Mouse (Mus musculus) limb, embryonic 14.5 days (tissue): ENCODE measurements at regions not wholly inside any gene's neighbourhood (a gene's known extent, or its start where the extent isn't known, plus 50 kb on each side); places are given as distances from the start of the nearest gene placed in this dataset.

Experiments
- ATAC-seq: fragments of 200-750 bp; cut with Nextera tagmentation; 2 replicates; pipeline ENCODE4 v1.8.0; 2017; ENCODE audit warnings: low read depth, moderate number of reproducible peaks, moderate TSS enrichment; ENCODE audit not compliant: low FRiP score
- DNase-seq: peaks from one replicate; pipeline ENCODE4 v3.0.0-alpha.2; 2015; ENCODE audit warnings: low spot score
- H3K27ac ChIP-seq: fragments of 300-500 bp; sonication (generic); replicated peaks from 2 replicates; pipeline ENCODE4 v1.5.1; 2014; ENCODE audit warnings: low read depth, mild to moderate bottlenecking, low read length, moderate library complexity, mixed read lengths
- H3K27me3 ChIP-seq: fragments of 300-500 bp; sonication (generic); 2 replicates; pipeline ENCODE4 v1.6.1; 2014; ENCODE audit warnings: low read length, mixed read lengths; ENCODE audit not compliant: control insufficient read depth, insufficient read depth
- H3K36me3 ChIP-seq: fragments of 300-500 bp; sonication (generic); 2 replicates; pipeline ENCODE4 v1.6.1; 2014; ENCODE audit warnings: mild to moderate bottlenecking, low read length, moderate library complexity, mixed read lengths; ENCODE audit not compliant: control insufficient read depth, insufficient read depth
- H3K4me1 ChIP-seq: fragments of 300-500 bp; sonication (generic); 2 replicates; pipeline ENCODE4 v1.6.1; 2014; ENCODE audit warnings: antibody characterized with exemption, low read length, mixed read lengths; ENCODE audit not compliant: control insufficient read depth, insufficient read depth
- H3K4me2 ChIP-seq: fragments of 300-500 bp; sonication (generic); replicated peaks from 2 replicates; pipeline ENCODE4 v1.6.1; 2014; ENCODE audit warnings: low read depth, mild to moderate bottlenecking, low read length, moderate library complexity; ENCODE audit not compliant: severe bottlenecking
- H3K4me3 ChIP-seq: fragments of 300-500 bp; sonication (generic); replicated peaks from 2 replicates; pipeline ENCODE4 v1.5.1; 2014; ENCODE audit warnings: low read length
- H3K9ac ChIP-seq: fragments of 300-500 bp; sonication (generic); 2 replicates; pipeline ENCODE4 v1.6.1; 2014; ENCODE audit warnings: mild to moderate bottlenecking, low read depth, low read length, moderate library complexity; ENCODE audit not compliant: severe bottlenecking
- H3K9me3 ChIP-seq: fragments of 300-500 bp; sonication (generic); 2 replicates; pipeline ENCODE4 v1.6.1; 2016; ENCODE audit warnings: low read length; ENCODE audit not compliant: control insufficient read depth
- POLR2A ChIP-seq: fragments of 200-500 bp; IDR thresholded peaks from 2 replicates; pipeline ENCODE4 v1.8.0; 2012; ENCODE audit warnings: inconsistent platforms, mild to moderate bottlenecking, moderate library complexity, borderline replicate concordance; ENCODE audit not compliant: insufficient read depth, insufficient read length; ENCODE audit errors: extremely low read depth
- WGBS: fragments of 180-500 bp; shearing (Covaris S2); extraction: QIAGEN DNeasy Blood & Tissue Kit; methylation state at CpG from one replicate; pipeline ENCODE4 v1.1.7; 2014; 5-methylcytosine and 5-hydroxymethylcytosine counted together

GRCm38 (mm10) chr2:75463091-75463490, 196.0 kb upstream of the Hnrnpa3 start:
- DNase-seq = no peak
- H3K27ac ChIP-seq = no peak overlapping the region
- no peak overlapping the region for H3K4me3 ChIP-seq
- no peaks in the 10 kb centered on the region for H3K9me3 ChIP-seq
- H3K27me3 ChIP-seq = no peaks in the 10 kb centered on the region
- no peaks in the 10 kb centered on the region for H3K36me3 ChIP-seq
- H3K9ac ChIP-seq = no peak overlapping the region
- ATAC-seq = no peak
- peaks cover 30% of the 10 kb centered on the region for H3K4me1 ChIP-seq
- WGBS = 38% methylated on average over 9 of the region's 9 CpGs
- TF ChIP-seq POLR2A = no peak
- no peak overlapping the region for H3K4me2 ChIP-seq

- Histone ChIP-seq H3K27me3 (no peaks in the 10 kb centered on the region), H3K9me3 (no peaks in the 10 kb centered on the region), H3K4me2 (no peak overlapping the region), H3K27ac (no peak overlapping the region), H3K4me1 (peaks cover 30% of the 10 kb centered on the region), H3K4me3 (no peak overlapping the region), H3K36me3 (no peaks in the 10 kb centered on the region), H3K9ac (no peak overlapping the region)
- 11% methylated on average over 2 of the region's 2 CpGs for WGBS
- ATAC-seq (no peak), DNase-seq (no peak)
- no peak for TF ChIP-seq POLR2A
Measured at GRCm38 (mm10) chr2:75464429-75464828, 194.6 kb upstream of the Hnrnpa3 start.

GRCm38 (mm10) chr2:75468851-75469250, 190.2 kb upstream of the Hnrnpa3 start:
- Histone ChIP-seq H3K4me3 (no peak overlapping the region), H3K4me1 (peaks cover 16% of the 10 kb centered on the region), H3K9ac (no peak overlapping the region), H3K4me2 (no peak overlapping the region), H3K27ac (no peak overlapping the region), H3K9me3 (no peaks in the 10 kb centered on the region), H3K36me3 (no peaks in the 10 kb centered on the region), H3K27me3 (no peaks in the 10 kb centered on the region)
- TF ChIP-seq POLR2A = no peak
- no peak for ATAC-seq
- DNase-seq = no peak
- WGBS = 55% methylated on average over 8 of the region's 8 CpGs

GRCm38 (mm10) chr2:75469958-75470687, 188.9 kb upstream of the Hnrnpa3 start:
- WGBS = 41% methylated on average over 15 of the region's 15 CpGs
- Histone ChIP-seq H3K36me3 (no peaks in the 10 kb centered on the region), H3K27me3 (0 out of 2 replicates have a peak, but pooled peaks cover 2% of the 10 kb centered on the region), H3K4me3 (no peak overlapping the region), H3K27ac (no peak overlapping the region), H3K9ac (no peak overlapping the region), H3K9me3 (no peaks in the 10 kb centered on the region), H3K4me2 (no peak overlapping the region), H3K4me1 (peaks cover 10% of the 10 kb centered on the region)
- peak; percentile 48 for DNase-seq
- peak; percentile 62; the same call in 1 of the 2 replicates for ATAC-seq
- no peak for TF ChIP-seq POLR2A

GRCm38 (mm10) chr2:75470688-75471054, 188.4 kb upstream of the Hnrnpa3 start:
- H3K36me3 ChIP-seq = no peaks in the 10 kb centered on the region
- no peak overlapping the region for H3K27ac ChIP-seq
- H3K9ac ChIP-seq = no peak overlapping the region
- H3K4me3 ChIP-seq = no peak overlapping the region
- H3K27me3 ChIP-seq = 0 out of 2 replicates have a peak, but pooled peaks cover 2% of the 10 kb centered on the region
- 51% methylated on average over 9 of the region's 9 CpGs for WGBS
- DNase-seq (no peak), ATAC-seq (no peak)
- no peaks in the 10 kb centered on the region for H3K9me3 ChIP-seq
- TF ChIP-seq POLR2A = no peak
- H3K4me1 ChIP-seq = peaks cover 10% of the 10 kb centered on the region
- no peak overlapping the region for H3K4me2 ChIP-seq
